Mouse (Mus musculus) G1E (cell line): ENCODE measurements around the gene Pglyrp1. TPM values are rescaled to one million over a fixed set of nuclear protein-coding genes. Genes with fewer than 3 reads are reported as not detected.
"Not testable (repeated sequence)": the region's sequence is repeated elsewhere in the genome, so short reads cannot be mapped to it uniquely, and the experiment has no call there.

Experiments
- ATAC-seq: 2 replicates; pipeline ENCODE4 v1.8.0; 2016; ENCODE audit warnings: mild to moderate bottlenecking; ENCODE audit not compliant: insufficient number of reproducible peaks, poor library complexity, low FRiP score, severe bottlenecking; ENCODE audit errors: extremely low read depth
- DNase-seq: peaks from one replicate; pipeline ENCODE4 v3.0.0; 2012; ENCODE audit warnings: low spot score
- H3K27me3 ChIP-seq: 2 replicates; pipeline ENCODE4 v1.6.1; 2012; ENCODE audit warnings: mild to moderate bottlenecking, low read length, inconsistent platforms; ENCODE audit not compliant: insufficient read depth
- H3K36me3 ChIP-seq: replicated peaks from 2 replicates; pipeline ENCODE3; 2012; ENCODE audit warnings: mild to moderate bottlenecking, inconsistent platforms
- H3K4me1 ChIP-seq: 2 replicates; pipeline ENCODE4 v1.6.1; 2012; ENCODE audit warnings: low read depth, low read length, inconsistent platforms, mixed read lengths; ENCODE audit not compliant: insufficient read depth
- H3K4me3 ChIP-seq: 2 replicates; pipeline ENCODE4 v1.5.1; 2012; ENCODE audit warnings: low read depth, mild to moderate bottlenecking, inconsistent platforms, low read length, moderate library complexity, mixed read lengths
- H3K9me3 ChIP-seq: replicated peaks from 2 replicates; pipeline ENCODE4 v1.6.1; 2012; ENCODE audit warnings: inconsistent platforms
- CTCF ChIP-seq: IDR thresholded peaks from 2 replicates; pipeline ENCODE4 v1.5.1; 2012; ENCODE audit warnings: low read depth, low read length, inconsistent platforms, mixed read lengths
- GATA1 ChIP-seq: IDR thresholded peaks from 2 replicates; pipeline ENCODE4 v1.6.1; 2012; ENCODE audit warnings: borderline replicate concordance, low read length, inconsistent platforms, mixed read lengths
- GATA2 ChIP-seq: IDR thresholded peaks from 2 replicates; pipeline ENCODE4 v1.6.1; 2012; ENCODE audit warnings: low read depth, low read length, inconsistent platforms, borderline replicate concordance
- POLR2AphosphoS5 ChIP-seq: IDR thresholded peaks from 2 replicates; pipeline ENCODE4 v1.6.1; 2012; ENCODE audit warnings: low read depth, low read length, inconsistent platforms; ENCODE audit not compliant: insufficient replicate concordance
- TAL1 ChIP-seq: conservative IDR thresholded peaks from 2 replicates; pipeline ENCODE4 v1.6.1; 2012; ENCODE audit warnings: low read depth, low read length, inconsistent platforms, mixed read lengths
- polyA plus RNA-seq: library from polyadenylated mRNA; stranded (reverse); fragments of >175 nt; gene quantifications from 2 replicates; pipeline ENCODE4 v1.2.3, GENCODE M21; 2012
- total RNA-seq, 2 experiments: library from RNA; stranded (forward) in 1 of 2; stranded (reverse) in 1 of 2; fragments of 200-1000 nt in 1 of 2; fragments of >200 nt in 1 of 2; fragmentation: Nextera tagmentation in 1 of 2; gene quantifications; 2 replicates each; pipeline ENCODE4 v1.2.3; 2014 to 2017

The Pglyrp1 gene
- total RNA-seq (2014; fragmentation: Nextera tagmentation) (not detected in 2 replicates), total RNA-seq (2017) (not detected in 2 replicates), polyA plus RNA-seq (not detected in 2 replicates)

GRCm38 (mm10) chr7:18871031-18871430, at the start of gene Pglyrp1:
Gene Pglyrp1, plus strand, starts transcription at chr7:18871331.
- not testable (repeated sequence) for H3K4me3 ChIP-seq, H3K27me3 ChIP-seq

GRCm38 (mm10) chr7:18821507-18821906, 49.6 kb upstream of the Pglyrp1 start, which contains the start of gene Psg17:
Gene Psg17, minus strand, starts transcription at chr7:18821607.
- H3K9me3 ChIP-seq, result no peaks in the 10 kb centered on the region
- ATAC-seq (no peak), DNase-seq (no peak)
- H3K27me3 ChIP-seq, result no peaks in the 10 kb centered on the region
- no peaks in the 10 kb centered on the region for H3K36me3 ChIP-seq
- TF ChIP-seq POLR2AphosphoS5, result no peak
- no peak for TF ChIP-seq TAL1
- TF ChIP-seq CTCF, result no peak
- no peak for TF ChIP-seq GATA1
- TF ChIP-seq GATA2, result no peak
- no peak within 1 kb of the TSS for H3K4me3 ChIP-seq
- H3K4me1 ChIP-seq, result no peaks in the 10 kb centered on the region

More at GRCm38 (mm10) chr7:18871031-18871430, at the start of gene Pglyrp1:
- DNase-seq, H3K4me1 ChIP-seq, ATAC-seq, H3K9me3 ChIP-seq, H3K36me3 ChIP-seq: not testable (repeated sequence)

GRCm38 (mm10) chr7:18827792-18828546, 43.2 kb upstream of the Pglyrp1 start:
- no peaks in the 10 kb centered on the region for H3K36me3 ChIP-seq
- no peak for TF ChIP-seq GATA2
- TF ChIP-seq GATA1, result no peak
- TF ChIP-seq CTCF, result no peak
- TF ChIP-seq TAL1, result no peak
- TF ChIP-seq POLR2AphosphoS5, result no peak
- H3K4me1 ChIP-seq, result no peaks in the 10 kb centered on the region
- ATAC-seq (no peak), DNase-seq (no peak)
- no peak overlapping the region for H3K4me3 ChIP-seq
- H3K9me3 ChIP-seq, result no peaks in the 10 kb centered on the region
- no peaks in the 10 kb centered on the region; the same call in 1 of the 2 replicates for H3K27me3 ChIP-seq

GRCm38 (mm10) chr7:18828592-18828991, 42.5 kb upstream of the Pglyrp1 start:
- ATAC-seq (no peak), DNase-seq (no peak)
- Histone ChIP-seq H3K4me1 (no peaks in the 10 kb centered on the region), H3K9me3 (no peaks in the 10 kb centered on the region), H3K4me3 (no peak overlapping the region), H3K36me3 (no peaks in the 10 kb centered on the region), H3K27me3 (no peaks in the 10 kb centered on the region; the same call in 1 of the 2 replicates)
- no peak for TF ChIP-seq GATA1
- TF ChIP-seq TAL1, result no peak
- no peak for TF ChIP-seq GATA2
- no peak for TF ChIP-seq CTCF
- no peak for TF ChIP-seq POLR2AphosphoS5

- ATAC-seq (no peak), DNase-seq (no peak)
- H3K9me3 ChIP-seq, result no peaks in the 10 kb centered on the region
- no peaks in the 10 kb centered on the region for H3K36me3 ChIP-seq
- H3K4me1 ChIP-seq, result no peaks in the 10 kb centered on the region
- TF ChIP-seq GATA1 (no peak), GATA2 (no peak), TAL1 (no peak), CTCF (no peak), POLR2AphosphoS5 (no peak)
- H3K27me3 ChIP-seq, result no peaks in the 10 kb centered on the region; the same call in 1 of the 2 replicates
- no peak overlapping the region for H3K4me3 ChIP-seq
Measured at GRCm38 (mm10) chr7:18829545-18829944, 41.6 kb upstream of the Pglyrp1 start.

GRCm38 (mm10) chr7:18832298-18832697, 38.8 kb upstream of the Pglyrp1 start:
- DNase-seq (no peak), ATAC-seq (no peak)
- TF ChIP-seq CTCF (no peak), GATA1 (no peak), POLR2AphosphoS5 (no peak), TAL1 (no peak), GATA2 (no peak)
- Histone ChIP-seq H3K4me1 (no peaks in the 10 kb centered on the region), H3K4me3 (no peak overlapping the region), H3K9me3 (no peaks in the 10 kb centered on the region), H3K36me3 (no peaks in the 10 kb centered on the region), H3K27me3 (no peaks in the 10 kb centered on the region; the same call in 1 of the 2 replicates)

GRCm38 (mm10) chr7:18839865-18840264, 31.3 kb upstream of the Pglyrp1 start, which contains the start of gene Mill2:
Gene Mill2, plus strand, starts transcription at chr7:18839966.
- DNase-seq (no peak), ATAC-seq (no peak)
- Histone ChIP-seq H3K36me3 (no peaks in the 10 kb centered on the region), H3K9me3 (no peaks in the 10 kb centered on the region), H3K4me1 (no peaks in the 10 kb centered on the region), H3K4me3 (no peak within 1 kb of the TSS), H3K27me3 (no peaks in the 10 kb centered on the region)
- TF ChIP-seq GATA1 (no peak), GATA2 (no peak), CTCF (no peak), TAL1 (no peak), POLR2AphosphoS5 (no peak)
